In the genomic region with DNA sequence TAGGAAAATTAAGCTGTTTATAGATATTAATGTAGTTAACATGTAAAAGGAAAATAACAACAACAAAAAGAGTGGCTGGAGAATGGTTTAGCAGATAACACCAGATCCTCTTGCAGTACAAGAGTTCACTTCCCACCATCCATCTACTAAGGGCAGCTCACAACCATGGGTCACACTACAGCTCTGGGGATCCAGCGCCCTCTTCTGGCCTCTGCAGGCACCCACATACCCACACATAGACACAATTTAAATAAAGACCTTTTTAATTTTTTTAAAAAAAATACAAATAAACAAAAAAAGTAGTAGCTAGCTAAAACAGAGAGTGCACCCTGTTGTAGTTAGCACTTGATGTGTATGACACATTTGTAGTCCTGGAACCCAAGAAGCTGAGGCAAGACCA, we compare ENCODE assay signal across 8 mouse cellular contexts. TPM values are rescaled to one million over a fixed set of nuclear protein-coding genes. Genes with fewer than 3 reads are reported as not detected.
A peak's percentile ranks its signal among the peaks of the same experiment; 100 is the strongest.
DNase-seq lines count a peak whose midpoint lies in the region; ATAC-seq and TF ChIP-seq lines count a peak whose summit lies in the region.
"Had no signal": no experiment of that assay in that cellular context is flagged by ENCODE, and none has a peak within 500 bp of the region (broad histone marks: within the 10 kb centered on the region; RNA-seq: fewer than 3 reads in every experiment).

No protein-coding gene starts in this region.

- peak; percentile 8 to 22 for DNase-seq in layer of hippocampus, postnatal 10 days (ENCODE audit: low spot score in 2 of 2)
- no peak for DNase-seq in layer of hippocampus, adult 18-20 months (ENCODE audit: low spot score in 2 of 2)
- no peak for DNase-seq in Patski (ENCODE audit: low read depth, low spot score)
- DNase-seq in c-Kit-positive CD71-negative TER-119-negative erythroid progenitor cells, embryonic 14.5 days (ENCODE audit: low read depth) = peak; percentile 58
- DNase-seq in kidney, postnatal 25 days = peak; percentile 39 to 55
- no peak for DNase-seq in midbrain, postnatal 0 days (ENCODE audit: low spot score)
- no peak for DNase-seq in frontal cortex, postnatal 14 days (ENCODE audit: low spot score in 2 of 2)

- WGBS in midbrain, postnatal 0 days = 50% methylated on average over 1 of the region's 1 CpGs

- H3K4me3 ChIP-seq in midbrain, postnatal 0 days (ENCODE audit: low read depth, low read length) = no peak overlapping the region

- H3K36me3 ChIP-seq in midbrain, postnatal 0 days (ENCODE audit: insufficient read depth, low read length) = no peaks in the 10 kb centered on the region

- peaks cover 3% of the 10 kb centered on the region; the same call in 1 of the 2 replicates for H3K4me1 ChIP-seq in midbrain, postnatal 0 days (ENCODE audit: insufficient read depth, low read length)

- H3K4me2 ChIP-seq in midbrain, postnatal 0 days (ENCODE audit: low read depth, low read length, poor library complexity, severe bottlenecking) = peak overlapping the region; percentile 4; the same call in 1 of the 2 replicates

- no peak for ATAC-seq in Patski
- ATAC-seq in midbrain, postnatal 0 days (ENCODE audit: low FRiP score) = no peak

- H3K9ac ChIP-seq in midbrain, postnatal 0 days (replicated peaks; ENCODE audit: low read length, poor library complexity, severe bottlenecking) = no peak overlapping the region

- CTCF ChIA-PET in Patski (lab: Charles Lee) = interaction anchor here (0.9 to 3.9 kb wide), 12 partner anchors 9 to 469 kb away, joined by 3 to 22 read pairs (median 3); no protein-coding TSS in a partner anchor

- peak; percentile 85 for TF ChIP-seq CTCF in Patski (IDR thresholded peaks at IDR 0.05)
- TF ChIP-seq CTCF in midbrain, postnatal 0 days (IDR thresholded peaks at IDR 0.05) = peak; percentile 43

- in situ Hi-C loops in Patski (cut with MboI; ENCODE audit: low pct_unique_long_range_greater_than_20kb) = no loop called here

- H3K9me3 ChIP-seq in midbrain, postnatal 0 days (ENCODE audit: low read length) = no peaks in the 10 kb centered on the region

- no peak overlapping the region for H3K27ac ChIP-seq in midbrain, postnatal 0 days (ENCODE audit: low read depth, low read length)

- POLR2A ChIA-PET in Patski (lab: Charles Lee) = no interaction called here

- no peaks in the 10 kb centered on the region for H3K27me3 ChIP-seq in Patski
- H3K27me3 ChIP-seq in midbrain, postnatal 0 days (ENCODE audit: insufficient read depth, low read length) = no peaks in the 10 kb centered on the region

RNA-seq across cellular contexts. Expression of gene Arih1, which starts 4.0 kb away (rescaled TPM):
- total RNA-seq in layer of hippocampus, postnatal 10 days (2021) = 100 to 1,000 TPM in 1 of 2 experiments, 10 to 100 TPM in 1; 95.9 to 110 TPM
- total RNA-seq in layer of hippocampus, adult 18-20 months (2021) = 100 to 1,000 TPM; 107 to 110 TPM
- polyA plus RNA-seq in Patski (2021) = 74.4 TPM
- 47.9 and 60.2 TPM in 2 replicates for total RNA-seq in midbrain, postnatal 0 days (2014; rRNA removed)
- 7.9 and 8.1 TPM in 2 replicates for polyA plus RNA-seq in midbrain, postnatal 0 days (2015; fragmentation: Nextera tagmentation; extraction: Ambion mirVana)

RNA-seq across cellular contexts. Expression of gene Hexa, which starts 56.9 kb away (rescaled TPM):
- total RNA-seq in layer of hippocampus, postnatal 10 days (2021) = 10 to 100 TPM; 30.4 to 34.8 TPM
- 10 to 100 TPM; 54.7 to 62.1 TPM for total RNA-seq in layer of hippocampus, adult 18-20 months (2021)
- polyA plus RNA-seq in Patski (2021) = 135 TPM
- total RNA-seq in midbrain, postnatal 0 days (2014; rRNA removed) = 49.6 and 53.8 TPM in 2 replicates
- 43.6 and 48.4 TPM in 2 replicates for polyA plus RNA-seq in midbrain, postnatal 0 days (2015; fragmentation: Nextera tagmentation; extraction: Ambion mirVana)

RNA-seq across cellular contexts. Expression of gene Tmem202, which starts 57.2 kb away (rescaled TPM):
- 1 to 10 TPM; 1.6 to 1.7 TPM for total RNA-seq in layer of hippocampus, postnatal 10 days (2021)
- 1 to 10 TPM; 3.0 to 3.6 TPM for total RNA-seq in layer of hippocampus, adult 18-20 months (2021)
- polyA plus RNA-seq in Patski (2021) = 0.95 TPM
- 0.99 and 2.3 TPM in 2 replicates for total RNA-seq in midbrain, postnatal 0 days (2014; rRNA removed)
- polyA plus RNA-seq in midbrain, postnatal 0 days (2015; fragmentation: Nextera tagmentation; extraction: Ambion mirVana) = 1.4 and 1.6 TPM in 2 replicates
- polyA plus RNA-seq: large intestine, adult 2 months had no signal

Comparison
In these comparisons a context has a peak if more than half of its experiments do, and no peak if none do; other contexts are left out.
1. DNase-seq: peak in layer of hippocampus, postnatal 10 days (2 of 2), c-Kit-positive CD71-negative TER-119-negative erythroid progenitor cells, embryonic 14.5 days (single experiment) and kidney, postnatal 25 days (2 of 2); none in layer of hippocampus, adult 18-20 months (0 of 2), Patski (single experiment), midbrain, postnatal 0 days (single experiment) and frontal cortex, postnatal 14 days (0 of 2).